Mouse (Mus musculus): ENCODE measurements around the gene Olfr283.
"Not testable (repeated sequence)": the region's sequence is repeated elsewhere in the genome, so short reads cannot be mapped to it uniquely, and the experiment has no call there.

The Olfr283 gene

GRCm38 (mm10) chr15:98380846-98381245 is at the start of gene Olfr283:
Gene Olfr283 (minus strand): TSS chr15:98380946.
- no peak for DNase-seq (ENCODE audit: low spot score)

GRCm38 (mm10) chr15:98425188-98425587 is 44.4 kb upstream of the Olfr283 start:
- DNase-seq (ENCODE audit: low spot score) = no peak

- no peak for DNase-seq (ENCODE audit: low spot score)
These were observed 44.0 kb upstream of the Olfr283 start for GRCm38 (mm10) chr15:98424753-98425152.

- no peak for DNase-seq (ENCODE audit: low spot score)
These were observed 43.6 kb upstream of the Olfr283 start for GRCm38 (mm10) chr15:98424326-98424725.

GRCm38 (mm10) chr15:98420897-98421296 is 40.2 kb upstream of the Olfr283 start:
- no peak for DNase-seq (ENCODE audit: low spot score)

- DNase-seq (ENCODE audit: low spot score) = no peak
These were observed 37.4 kb upstream of the Olfr283 start for GRCm38 (mm10) chr15:98418096-98418495.

- DNase-seq (ENCODE audit: low spot score) = not testable (repeated sequence)
These were observed 36.5 kb upstream of the Olfr283 start for GRCm38 (mm10) chr15:98417285-98417684.

- not testable (repeated sequence) for DNase-seq (ENCODE audit: low spot score)
These were observed 36.1 kb upstream of the Olfr283 start for GRCm38 (mm10) chr15:98416802-98417201.

- DNase-seq (ENCODE audit: low spot score) = no peak
These were observed 35.2 kb upstream of the Olfr283 start for GRCm38 (mm10) chr15:98415996-98416395.

- no peak for DNase-seq (ENCODE audit: low spot score)
These were observed 29.5 kb upstream of the Olfr283 start for GRCm38 (mm10) chr15:98410249-98410648.

GRCm38 (mm10) chr15:98409635-98410034 is 28.9 kb upstream of the Olfr283 start:
- no peak for DNase-seq (ENCODE audit: low spot score)

- no peak for DNase-seq (ENCODE audit: low spot score)
These were observed 27.8 kb upstream of the Olfr283 start for GRCm38 (mm10) chr15:98408406-98409060.

- DNase-seq (ENCODE audit: low spot score) = no peak
These were observed 21.6 kb upstream of the Olfr283 start for GRCm38 (mm10) chr15:98402356-98402755.

- no peak for DNase-seq (ENCODE audit: low spot score)
These were observed 16.4 kb upstream of the Olfr283 start for GRCm38 (mm10) chr15:98397136-98397535.

- no peak for DNase-seq (ENCODE audit: low spot score)
These were observed 11.1 kb upstream of the Olfr283 start for GRCm38 (mm10) chr15:98391903-98392187.

- no peak for DNase-seq (ENCODE audit: low spot score)
These were observed 10.5 kb upstream of the Olfr283 start for GRCm38 (mm10) chr15:98391081-98391902.

GRCm38 (mm10) chr15:98389796-98390195 is 9.1 kb upstream of the Olfr283 start:
- peak; percentile 49 for DNase-seq (ENCODE audit: low spot score)

GRCm38 (mm10) chr15:98387621-98388020 is 6.9 kb upstream of the Olfr283 start:
- DNase-seq (ENCODE audit: low spot score) = no peak

GRCm38 (mm10) chr15:98378209-98378608 is 2.5 kb downstream of the Olfr283 start:
- DNase-seq (ENCODE audit: low spot score) = no peak

- no peak for DNase-seq (ENCODE audit: low spot score)
These were observed 39.9 kb downstream of the Olfr283 start, which contains the start of gene Olfr284 for GRCm38 (mm10) chr15:98340887-98341286. Gene Olfr284 (minus strand): TSS chr15:98340987.

Data from yolk sac, embryonic 10.5 days (tissue).